Mouse (Mus musculus): Measurements from ENCODE around the gene Rpia. TPM values are rescaled to one million over a fixed set of nuclear protein-coding genes. Genes with fewer than 3 reads are reported as not detected.

Rpia gene
- polyA plus RNA-seq, 1 experiment from 2014 or later = 1.4 TPM

DNA sequence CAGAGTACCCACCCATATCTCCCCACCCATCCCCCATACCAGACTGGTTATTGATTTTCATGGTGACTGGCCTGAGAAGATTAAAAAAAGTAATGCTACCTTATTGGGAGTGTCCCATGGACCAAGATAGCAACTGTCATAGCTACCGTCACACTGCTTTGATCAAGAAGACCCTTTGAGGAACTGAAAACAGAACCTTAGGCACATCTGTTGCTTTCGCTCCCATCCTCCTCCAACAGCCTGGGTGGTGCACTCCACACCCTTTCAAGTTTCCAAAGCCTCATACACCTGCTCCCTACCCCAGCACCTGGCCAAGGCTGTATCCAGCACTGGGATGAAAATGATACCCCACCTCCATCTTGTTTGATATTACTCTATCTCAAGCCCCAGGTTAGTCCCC lies 56.5 kb downstream of the Rpia start:
- Histone ChIP-seq H3K9me3 (replicated peaks) (no peaks in the 10 kb centered on the region), H3K4me1 (no peaks in the 10 kb centered on the region), H3K27me3 (ENCODE audit: low read depth, poor library complexity, severe bottlenecking) (no peaks in the 10 kb centered on the region), H3K27ac (replicated peaks) (no peak overlapping the region), H3K4me3 (no peak overlapping the region), H3K36me3 (no peaks in the 10 kb centered on the region)
- 89% methylated on average over 2 of the region's 2 CpGs for WGBS
- no peak for DNase-seq (ENCODE audit: low spot score)

GRCm38 (mm10) chr6:70730828-70731227 lies 61.2 kb downstream of the Rpia start:
- Histone ChIP-seq H3K27me3 (ENCODE audit: low read depth, poor library complexity, severe bottlenecking) (no peaks in the 10 kb centered on the region), H3K36me3 (no peaks in the 10 kb centered on the region), H3K4me3 (no peak overlapping the region), H3K27ac (replicated peaks) (no peak overlapping the region), H3K9me3 (replicated peaks) (no peaks in the 10 kb centered on the region), H3K4me1 (no peaks in the 10 kb centered on the region)
- DNase-seq (ENCODE audit: low spot score) = no peak

- Histone ChIP-seq H3K36me3 (no peaks in the 10 kb centered on the region), H3K27me3 (ENCODE audit: low read depth, poor library complexity, severe bottlenecking) (no peaks in the 10 kb centered on the region), H3K4me3 (no peak overlapping the region), H3K27ac (replicated peaks) (no peak overlapping the region), H3K9me3 (replicated peaks) (no peaks in the 10 kb centered on the region), H3K4me1 (no peaks in the 10 kb centered on the region)
- DNase-seq (ENCODE audit: low spot score) = no peak
- WGBS = 85% methylated on average over 1 of the region's 1 CpGs
Measured at GRCm38 (mm10) chr6:70729125-70729524, 62.9 kb downstream of the Rpia start.

- 79% methylated on average over 4 of the region's 4 CpGs for WGBS
- Histone ChIP-seq H3K9me3 (replicated peaks) (no peaks in the 10 kb centered on the region), H3K27ac (replicated peaks) (no peak overlapping the region), H3K27me3 (ENCODE audit: low read depth, poor library complexity, severe bottlenecking) (no peaks in the 10 kb centered on the region), H3K4me3 (no peak overlapping the region), H3K4me1 (no peaks in the 10 kb centered on the region), H3K36me3 (no peaks in the 10 kb centered on the region)
- DNase-seq (ENCODE audit: low spot score) = no peak
Measured at GRCm38 (mm10) chr6:70727094-70727721, 64.8 kb downstream of the Rpia start.

DNA sequence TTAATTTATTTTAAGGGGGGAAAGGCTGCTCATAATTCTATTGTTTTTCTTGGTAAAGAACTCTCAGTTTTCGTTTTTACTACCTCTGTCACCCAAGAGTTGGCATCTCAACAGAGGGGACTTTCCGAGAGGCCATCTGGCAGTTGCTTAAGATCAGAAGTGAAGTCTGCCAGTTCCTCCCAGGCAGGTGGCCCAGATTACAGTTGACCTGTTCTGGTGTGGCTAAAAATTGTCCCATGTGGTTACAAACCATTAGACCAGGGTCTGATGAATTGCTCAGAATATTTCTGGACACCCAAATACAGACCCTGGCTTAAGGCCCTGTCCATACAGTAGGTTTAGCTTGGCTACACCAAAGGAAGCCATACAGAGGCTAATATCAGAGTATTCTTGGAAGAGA lies 66.4 kb downstream of the Rpia start:
- no peak overlapping the region for H3K4me3 ChIP-seq
- H3K36me3 ChIP-seq = no peaks in the 10 kb centered on the region
- H3K9me3 ChIP-seq (replicated peaks) = no peaks in the 10 kb centered on the region
- no peaks in the 10 kb centered on the region for H3K27me3 ChIP-seq (ENCODE audit: low read depth, poor library complexity, severe bottlenecking)
- H3K27ac ChIP-seq (replicated peaks) = no peak overlapping the region
- DNase-seq (ENCODE audit: low spot score) = no peak
- no peaks in the 10 kb centered on the region for H3K4me1 ChIP-seq
- WGBS = 70% methylated on average over 2 of the region's 2 CpGs

DNA sequence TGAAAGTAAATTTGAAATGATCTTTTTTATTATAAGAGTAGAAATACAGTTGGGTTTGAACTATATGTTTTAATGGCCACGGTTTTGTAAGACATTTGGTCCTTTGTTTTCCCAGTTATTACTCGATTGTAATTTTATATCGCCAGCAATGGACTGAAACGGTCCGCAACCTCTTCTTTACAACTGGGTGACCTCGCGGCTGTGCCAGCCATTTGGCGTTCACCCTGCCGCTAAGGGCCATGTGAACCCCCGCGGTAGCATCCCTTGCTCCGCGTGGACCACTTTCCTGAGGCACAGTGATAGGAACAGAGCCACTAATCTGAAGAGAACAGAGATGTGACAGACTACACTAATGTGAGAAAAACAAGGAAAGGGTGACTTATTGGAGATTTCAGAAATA lies 67.3 kb downstream of the Rpia start:
- WGBS = 94% methylated on average over 13 of the region's 13 CpGs
- Histone ChIP-seq H3K27ac (replicated peaks) (no peak overlapping the region), H3K9me3 (replicated peaks) (no peaks in the 10 kb centered on the region), H3K4me3 (no peak overlapping the region), H3K36me3 (no peaks in the 10 kb centered on the region), H3K4me1 (no peaks in the 10 kb centered on the region), H3K27me3 (ENCODE audit: low read depth, poor library complexity, severe bottlenecking) (no peaks in the 10 kb centered on the region)
- no peak for DNase-seq (ENCODE audit: low spot score)

- no peak overlapping the region for H3K27ac ChIP-seq (replicated peaks)
- WGBS = 89% methylated on average over 7 of the region's 7 CpGs
- no peak overlapping the region for H3K4me3 ChIP-seq
- no peaks in the 10 kb centered on the region for H3K4me1 ChIP-seq
- no peaks in the 10 kb centered on the region for H3K36me3 ChIP-seq
- no peak for DNase-seq (ENCODE audit: low spot score)
- no peaks in the 10 kb centered on the region for H3K27me3 ChIP-seq (ENCODE audit: low read depth, poor library complexity, severe bottlenecking)
- H3K9me3 ChIP-seq (replicated peaks) = no peaks in the 10 kb centered on the region
Measured at GRCm38 (mm10) chr6:70722298-70722697, 69.7 kb downstream of the Rpia start.

DNA sequence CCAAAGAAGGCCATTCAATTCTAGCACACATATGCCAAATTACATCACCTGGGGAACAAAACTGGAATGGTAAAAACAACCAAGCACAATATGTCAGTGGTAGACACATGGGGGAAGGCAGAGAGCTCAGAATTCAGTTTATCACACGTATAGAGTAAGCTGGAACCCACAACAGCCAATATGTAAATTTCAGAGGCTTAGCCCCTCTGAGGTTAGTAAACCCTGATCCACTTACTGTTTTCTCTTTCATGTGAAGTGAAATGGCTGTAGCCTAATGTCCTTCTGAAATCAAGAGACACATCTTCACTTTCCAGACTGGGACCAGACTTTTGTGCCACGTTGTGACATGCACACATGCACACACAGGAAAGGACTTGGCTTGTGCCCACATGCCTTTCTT lies 73.3 kb downstream of the Rpia start:
- Histone ChIP-seq H3K27me3 (ENCODE audit: low read depth, poor library complexity, severe bottlenecking) (no peaks in the 10 kb centered on the region), H3K9me3 (replicated peaks) (no peaks in the 10 kb centered on the region), H3K36me3 (no peaks in the 10 kb centered on the region), H3K4me3 (no peak overlapping the region), H3K27ac (replicated peaks) (no peak overlapping the region), H3K4me1 (0 out of 2 replicates have a peak, but pooled peaks cover 2% of the 10 kb centered on the region)
- WGBS = 77% methylated on average over 2 of the region's 2 CpGs
- no peak for DNase-seq (ENCODE audit: low spot score)

DNA sequence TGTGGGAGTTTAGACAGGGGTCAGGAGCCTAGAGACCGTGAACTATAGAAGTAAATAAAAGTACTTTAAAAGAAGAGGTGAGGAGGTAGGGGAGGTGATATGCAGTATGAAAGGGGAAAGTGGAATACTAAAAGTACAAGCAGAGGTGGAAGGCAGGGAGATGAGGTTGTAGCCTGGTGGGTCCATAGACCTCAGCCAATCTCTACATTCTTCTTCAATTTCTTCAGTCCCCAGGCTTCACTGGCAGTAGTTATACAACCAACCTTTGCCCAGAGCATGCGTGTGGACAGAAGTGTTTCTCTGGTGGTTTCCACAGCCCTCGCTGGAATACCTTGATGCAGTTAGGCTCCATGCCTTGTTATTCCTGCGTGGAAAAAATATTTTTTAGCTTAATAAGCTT lies 73.9 kb downstream of the Rpia start:
- WGBS = 88% methylated on average over 4 of the region's 4 CpGs

GRCm38 (mm10) chr6:70716701-70717393 lies 75.2 kb downstream of the Rpia start:
- H3K27me3 ChIP-seq (ENCODE audit: low read depth, poor library complexity, severe bottlenecking) = no peaks in the 10 kb centered on the region

More for the DNA sequence above, 73.9 kb downstream of the Rpia start:
- DNase-seq (ENCODE audit: low spot score) = no peak
- H3K27ac ChIP-seq (replicated peaks) = no peak overlapping the region
- H3K27me3 ChIP-seq (ENCODE audit: low read depth, poor library complexity, severe bottlenecking) = no peaks in the 10 kb centered on the region
- 0 out of 2 replicates have a peak, but pooled peaks cover 2% of the 10 kb centered on the region for H3K4me1 ChIP-seq
- no peaks in the 10 kb centered on the region for H3K9me3 ChIP-seq (replicated peaks)
- no peak overlapping the region for H3K4me3 ChIP-seq
- H3K36me3 ChIP-seq = no peaks in the 10 kb centered on the region

More at GRCm38 (mm10) chr6:70716701-70717393, 75.2 kb downstream of the Rpia start:
- DNase-seq (ENCODE audit: low spot score) = no peak
- WGBS = 79% methylated on average over 12 of the region's 12 CpGs
- H3K9me3 ChIP-seq (replicated peaks) = no peaks in the 10 kb centered on the region
- H3K27ac ChIP-seq (replicated peaks) = no peak overlapping the region
- no peak overlapping the region for H3K4me3 ChIP-seq
- H3K4me1 ChIP-seq = 0 out of 2 replicates have a peak, but pooled peaks cover 2% of the 10 kb centered on the region
- no peaks in the 10 kb centered on the region for H3K36me3 ChIP-seq

Other genes with a start within 250 kb of the Rpia start
- 8.0 and 8.8 TPM in 2 replicates for gene Eif2ak3, start 52.3 kb upstream of the Rpia start, polyA plus RNA-seq (2016; fragmentation: Nextera tagmentation; extraction: Ambion mirVana)
- gene Tex37, start 126.7 kb upstream of the Rpia start, polyA plus RNA-seq (2016; fragmentation: Nextera tagmentation; extraction: Ambion mirVana) = not detected in 2 replicates
- gene Foxi3, start 164.3 kb upstream of the Rpia start, polyA plus RNA-seq (2016; fragmentation: Nextera tagmentation; extraction: Ambion mirVana) = 0.10 TPM in 1 of 2 replicates, not detected in the other

Data from midbrain, embryonic 10.5 days (tissue).